Mouse (Mus musculus) adrenal gland, postnatal 14 days (tissue): Measurements from ENCODE around the gene Pfn1. TPM values are rescaled to one million over a fixed set of nuclear protein-coding genes. Genes with fewer than 3 reads are reported as not detected.

Source experiments
- DNase-seq: peaks from one replicate; pipeline ENCODE4 v3.0.0; 2021; ENCODE audit warnings: mixed read lengths
- total RNA-seq: library from RNA; stranded (reverse); gene quantifications from 2 replicates; pipeline ENCODE4 v1.2.3, GENCODE M21; 2021

The Pfn1 gene
- total RNA-seq, 1 experiment from 2014 or later = 807 TPM

DNA sequence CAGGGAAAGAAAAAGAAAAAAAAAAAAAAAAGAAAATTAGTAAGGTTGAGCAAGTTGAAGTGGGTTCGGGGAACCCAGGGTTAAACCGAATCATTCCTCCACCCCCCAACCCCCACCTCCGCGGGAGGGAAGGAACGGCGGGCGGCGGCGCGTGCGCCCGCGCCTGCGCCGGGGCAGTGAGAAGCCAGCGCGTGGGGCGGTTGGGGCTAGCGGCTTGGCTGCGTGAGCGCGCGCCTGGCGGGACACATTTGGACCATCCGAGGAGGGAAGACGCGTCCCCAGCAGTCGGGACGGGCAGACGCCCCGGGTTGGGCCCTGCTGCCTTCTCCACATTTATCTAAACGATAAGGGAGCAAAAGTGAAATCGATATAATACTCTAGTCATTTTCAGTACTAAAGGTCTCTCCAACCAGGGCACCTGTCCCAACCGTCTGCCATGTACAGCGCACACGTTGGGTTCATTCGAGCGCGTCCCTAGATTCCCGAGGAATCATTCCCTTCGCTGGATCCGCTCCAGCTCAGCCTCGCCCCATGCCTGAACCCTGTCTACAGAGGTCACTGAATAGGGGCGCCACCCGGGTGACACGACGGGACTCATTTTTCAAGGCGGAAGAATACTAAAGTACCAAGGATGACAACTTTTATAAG is 603 bp upstream of the Pfn1 start:
- peak; percentile 94 for DNase-seq

DNA sequence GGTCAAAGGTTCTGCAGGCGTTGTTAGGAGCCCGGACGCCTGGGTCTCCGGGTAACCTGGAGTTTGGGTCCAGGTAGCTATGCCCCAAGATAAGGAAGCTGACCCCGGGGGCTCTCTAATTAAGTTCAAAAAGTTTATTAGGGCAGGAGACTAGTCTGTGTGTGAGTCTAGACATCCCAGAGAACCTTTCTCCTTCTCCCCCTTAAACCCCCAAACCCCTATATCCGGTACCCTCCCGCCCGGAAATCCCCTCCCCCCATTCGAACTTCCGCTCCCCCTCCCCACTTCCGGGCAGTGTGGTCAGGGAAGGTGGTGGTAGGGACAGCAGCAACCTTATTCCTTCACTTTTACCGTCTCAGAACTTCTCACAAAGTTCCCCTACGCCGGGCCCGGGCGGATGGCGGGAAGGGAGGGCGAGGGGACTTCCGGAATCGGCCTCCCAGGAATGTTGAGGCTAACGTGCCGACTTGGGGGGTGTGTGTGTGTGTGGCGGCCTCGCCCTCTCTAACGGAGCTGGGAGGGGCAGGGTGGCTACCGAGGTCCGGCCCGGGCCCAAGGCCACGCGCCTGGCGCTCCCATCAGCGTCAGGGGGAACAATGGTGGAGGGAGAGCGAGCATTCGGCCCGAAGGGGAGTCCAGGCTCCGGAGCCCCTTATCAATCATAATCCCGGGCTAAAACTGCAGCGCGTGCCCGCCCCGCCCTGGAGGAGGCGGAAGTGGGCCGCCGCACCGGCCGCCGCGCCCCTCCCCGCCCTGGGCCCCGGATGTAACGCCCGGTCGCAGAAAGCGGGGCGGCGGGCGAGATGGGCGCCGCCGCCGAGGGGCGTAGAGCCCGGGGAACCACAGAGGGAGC is 873 bp downstream of the Pfn1 start:
- DNase-seq = peak; percentile 85

GRCm38 (mm10) chr11:70652884-70653344 is 1.5 kb downstream of the Pfn1 start:
- DNase-seq = no peak

- DNase-seq = peak; percentile 59
Observed at GRCm38 (mm10) chr11:70652029-70652883, 2.2 kb downstream of the Pfn1 start.

- peak; percentile 63 for DNase-seq
Observed at GRCm38 (mm10) chr11:70651391-70651790, 3.1 kb downstream of the Pfn1 start.

DNA sequence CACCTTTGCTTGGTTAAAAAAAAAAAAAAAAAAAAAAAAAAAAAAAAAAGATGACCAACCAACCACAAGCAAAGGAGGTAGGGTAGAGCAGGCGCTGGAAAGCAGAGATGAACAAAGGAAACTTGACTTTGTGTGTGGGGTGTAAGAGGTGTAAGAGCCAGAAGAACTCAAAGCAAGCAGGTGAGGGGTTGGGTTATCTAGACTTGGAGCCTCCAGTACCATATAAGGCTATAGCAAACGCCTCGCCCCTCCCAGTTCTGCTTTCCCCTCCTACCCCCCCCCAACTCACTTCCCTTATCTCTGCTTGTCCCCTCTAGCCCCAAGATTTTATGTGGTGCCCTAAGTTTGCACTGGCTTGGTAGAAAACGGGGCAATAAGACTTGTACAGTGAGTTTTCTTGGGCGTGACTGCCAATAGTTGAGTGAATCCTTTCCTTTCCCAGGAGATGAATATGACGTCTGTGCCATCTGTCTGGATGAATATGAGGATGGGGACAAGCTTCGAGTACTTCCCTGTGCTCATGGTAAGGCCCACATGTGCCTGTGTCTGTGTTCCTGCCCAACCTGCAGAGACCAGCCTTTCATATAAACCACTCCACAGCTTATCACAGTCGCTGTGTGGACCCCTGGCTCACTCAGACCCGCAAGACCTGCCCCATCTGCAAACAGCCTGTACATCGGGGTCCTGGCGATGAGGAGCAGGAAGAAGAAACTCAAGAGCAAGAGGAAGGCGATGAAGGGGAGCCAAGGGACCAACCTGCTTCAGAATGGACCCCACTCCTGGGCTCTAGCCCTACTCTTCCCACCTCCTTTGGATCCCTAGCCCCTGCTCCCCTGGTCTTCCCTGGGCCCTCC is 3.9 kb downstream of the Pfn1 start:
- DNase-seq = peak; percentile 26

DNA sequence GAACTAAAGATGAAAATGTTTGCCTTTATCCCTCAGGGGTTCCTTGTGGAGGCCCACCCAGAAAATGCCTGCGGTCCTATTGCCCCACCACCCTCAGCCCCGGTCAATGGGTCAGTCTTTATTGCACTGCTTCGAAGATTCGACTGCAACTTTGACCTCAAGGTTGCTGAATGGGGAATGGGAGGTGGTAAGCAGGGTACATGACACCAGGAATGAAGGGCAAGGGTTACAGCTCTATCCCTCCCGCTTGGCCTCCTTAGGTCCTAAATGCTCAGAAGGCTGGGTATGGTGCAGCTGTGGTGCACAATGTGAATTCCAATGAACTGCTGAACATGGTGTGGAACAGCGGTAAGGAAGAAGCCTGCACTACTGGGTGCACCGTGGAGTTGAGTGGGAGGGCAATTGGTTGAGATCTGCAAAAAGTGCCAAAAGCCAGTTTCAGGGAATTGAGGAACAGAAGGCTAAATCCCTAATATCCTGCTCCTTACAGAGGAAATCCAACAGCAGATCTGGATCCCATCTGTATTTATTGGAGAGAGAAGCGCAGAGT is 5.2 kb downstream of the Pfn1 start:
- DNase-seq = no peak

DNA sequence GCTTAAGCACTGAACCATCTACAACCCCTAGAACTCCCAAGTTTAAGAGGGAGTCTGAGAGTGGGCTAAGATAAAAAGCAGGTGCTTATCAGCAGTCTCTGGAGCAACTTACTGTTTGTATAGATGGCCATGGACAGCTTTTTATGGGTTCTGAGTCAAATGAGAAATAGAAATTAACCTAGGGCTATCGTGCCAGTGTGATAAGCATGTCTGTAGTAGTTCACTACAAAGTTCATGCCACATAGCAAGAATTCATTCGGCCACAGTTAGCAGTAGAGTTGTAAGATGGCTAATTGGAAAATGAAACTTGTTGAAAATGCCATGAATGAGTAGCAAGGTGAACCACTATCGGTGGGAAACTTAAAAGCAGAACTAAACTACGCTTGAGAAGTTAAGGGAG is 5.9 kb downstream of the Pfn1 start:
- DNase-seq = no peak

DNA sequence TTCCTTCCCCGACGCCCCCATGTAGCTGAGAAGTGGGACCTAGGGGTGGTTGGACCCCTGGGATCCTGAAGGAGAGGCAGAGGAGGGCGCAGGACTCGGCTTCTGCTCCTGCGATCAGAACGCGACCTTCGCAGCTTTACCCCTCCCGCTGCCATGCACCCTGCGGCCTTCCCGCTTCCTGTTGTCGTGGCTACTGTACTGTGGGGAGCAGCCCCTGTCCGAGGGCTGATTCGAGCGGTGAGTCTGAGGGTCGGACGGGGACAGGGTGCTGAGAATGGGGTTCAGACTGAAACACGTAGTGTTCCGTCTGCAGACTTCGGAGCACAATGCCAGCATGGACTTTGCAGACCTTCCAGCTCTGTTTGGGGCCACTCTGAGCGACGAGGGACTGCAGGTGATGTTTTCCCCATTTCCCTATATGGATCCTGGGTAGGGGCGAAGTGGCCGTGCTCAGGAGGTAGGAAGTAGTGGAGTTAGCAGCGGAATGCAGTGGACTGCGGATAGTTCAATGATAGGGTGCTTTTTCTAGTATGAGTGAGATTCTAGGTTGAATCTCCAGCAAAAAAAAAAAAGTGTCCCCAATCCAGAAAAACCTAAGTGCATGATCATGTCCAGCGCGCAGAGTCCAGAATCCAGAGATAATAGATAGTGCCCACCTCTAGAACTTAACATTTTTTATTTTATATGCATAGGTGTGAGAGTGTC is 6.6 kb downstream of the Pfn1 start:
- DNase-seq = peak; percentile 64

GRCm38 (mm10) chr11:70646691-70647650 is 7.5 kb downstream of the Pfn1 start, which contains the start of the genes Rnf167 and Slc25a11:
TSS of gene Rnf167 (plus strand) at chr11:70647235.
TSS of gene Slc25a11 (minus strand) at chr11:70647479.
- peak; percentile 98 for DNase-seq

DNA sequence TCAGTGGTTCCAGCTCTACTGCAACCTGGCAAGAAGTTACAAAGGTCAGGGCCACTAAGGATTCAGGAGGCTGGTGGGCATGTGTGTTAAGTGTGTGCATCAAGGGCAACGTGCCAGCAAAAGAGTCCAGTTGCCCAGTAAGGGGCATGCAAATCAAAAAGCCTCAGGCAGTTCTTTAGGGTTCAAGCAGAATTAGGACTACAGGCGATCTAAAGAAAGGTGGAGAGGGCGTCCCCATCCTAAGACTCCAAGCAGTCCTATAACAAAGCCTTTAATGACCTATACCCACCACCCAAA is 8.2 kb downstream of the Pfn1 start:
- DNase-seq = no peak

DNA sequence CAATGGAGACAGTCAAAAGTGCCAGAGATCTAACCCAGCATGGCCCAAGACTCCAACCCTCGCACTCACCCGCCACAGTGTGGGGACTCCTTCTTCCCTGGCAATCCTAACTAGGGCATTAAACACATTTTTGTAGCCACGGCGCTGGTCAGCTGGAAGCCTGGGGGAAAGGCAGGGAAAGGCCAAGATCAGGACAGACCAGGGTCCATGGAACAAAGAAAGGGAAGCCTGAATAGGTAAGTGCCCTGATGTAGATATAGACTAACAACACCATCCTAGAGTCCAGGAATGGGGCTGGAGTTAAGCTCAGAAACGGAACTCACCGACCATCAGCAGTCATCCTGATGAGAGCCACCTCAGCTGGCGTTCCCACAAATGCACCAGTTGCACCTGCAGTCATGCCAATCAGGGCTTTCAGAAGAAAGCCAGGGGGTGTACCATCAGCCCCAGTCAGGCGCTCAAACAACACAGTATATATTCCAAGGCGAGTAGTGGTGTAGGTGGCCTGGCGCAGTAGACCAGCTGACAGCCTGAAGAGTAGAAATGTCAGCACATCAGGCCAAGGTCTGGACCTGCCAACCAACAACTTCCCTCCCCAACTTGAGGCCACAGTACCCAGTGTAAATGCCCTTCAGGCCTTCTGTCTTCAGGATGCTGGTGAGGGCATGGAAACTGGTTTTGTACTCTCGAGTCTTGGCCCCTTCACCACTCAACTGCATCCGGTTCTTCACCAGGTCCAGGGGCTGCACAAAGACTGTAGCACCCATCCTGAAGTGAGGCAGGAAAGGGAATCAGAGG is 8.8 kb downstream of the Pfn1 start:
- no peak for DNase-seq

DNA sequence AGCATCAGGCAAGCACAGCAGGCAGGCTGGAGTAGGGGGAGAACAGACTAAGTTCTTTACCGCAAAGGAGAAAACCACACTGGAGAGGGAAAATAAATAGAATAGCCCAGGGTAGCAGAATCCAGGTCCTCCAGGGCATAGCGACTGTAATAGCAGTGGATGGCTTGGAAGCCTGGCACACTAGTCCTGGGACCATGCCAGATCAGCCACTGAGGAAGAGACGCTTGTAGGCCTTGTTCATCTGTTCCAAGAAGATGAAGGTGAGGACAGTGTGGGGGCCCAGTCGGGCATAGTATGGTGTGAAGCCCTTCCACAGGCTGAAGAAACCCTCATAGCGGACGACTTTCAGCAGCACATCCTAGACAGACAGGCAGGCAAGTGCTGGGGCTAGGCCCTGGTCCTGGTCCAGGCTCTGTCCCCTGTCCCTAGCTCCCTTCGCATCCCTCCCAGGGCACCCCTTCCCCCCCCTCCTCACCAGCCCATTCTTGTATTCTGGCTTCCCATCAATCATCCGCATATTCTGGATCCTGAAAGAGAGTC is 9.8 kb downstream of the Pfn1 start:
- DNase-seq = no peak

- no peak for DNase-seq
Observed at GRCm38 (mm10) chr11:70643051-70643450, 11.4 kb downstream of the Pfn1 start.

- DNase-seq = no peak
Observed at GRCm38 (mm10) chr11:70641241-70641640, 13.2 kb downstream of the Pfn1 start.

- DNase-seq = no peak
Observed at GRCm38 (mm10) chr11:70639976-70640375, 14.5 kb downstream of the Pfn1 start.

DNA sequence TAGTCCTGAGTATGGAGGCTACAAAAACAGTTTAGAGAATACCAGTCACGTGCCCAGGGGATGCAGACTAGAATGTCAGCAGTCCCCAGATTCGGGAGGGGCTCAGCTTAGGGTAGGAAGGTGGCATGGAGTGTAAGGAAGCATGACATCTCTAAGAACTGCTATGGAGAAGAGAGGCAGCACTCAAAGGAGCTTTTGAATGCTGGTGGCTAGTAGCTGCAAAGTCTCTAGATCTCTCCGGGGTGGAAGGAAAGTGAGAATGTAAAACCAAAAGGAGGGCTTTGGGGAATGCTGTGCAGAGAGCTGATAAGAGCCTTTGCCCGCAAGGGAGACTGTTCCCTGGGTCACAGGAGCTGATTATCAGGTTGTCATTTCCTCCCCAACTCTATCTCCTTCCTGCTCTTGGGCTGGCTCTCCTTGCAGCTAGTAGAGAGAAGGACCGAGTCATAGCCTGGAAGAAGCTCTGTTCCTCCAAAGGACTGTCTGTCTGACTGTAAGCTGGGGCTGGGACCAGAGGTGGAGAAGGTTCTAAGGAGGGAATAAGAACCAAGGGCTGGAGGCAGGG is 15.6 kb downstream of the Pfn1 start, which contains the start of gene Gp1ba:
Gene Gp1ba, plus strand, starts transcription at position 409 of the 565 bp plus-strand sequence.
- DNase-seq = no peak

DNA sequence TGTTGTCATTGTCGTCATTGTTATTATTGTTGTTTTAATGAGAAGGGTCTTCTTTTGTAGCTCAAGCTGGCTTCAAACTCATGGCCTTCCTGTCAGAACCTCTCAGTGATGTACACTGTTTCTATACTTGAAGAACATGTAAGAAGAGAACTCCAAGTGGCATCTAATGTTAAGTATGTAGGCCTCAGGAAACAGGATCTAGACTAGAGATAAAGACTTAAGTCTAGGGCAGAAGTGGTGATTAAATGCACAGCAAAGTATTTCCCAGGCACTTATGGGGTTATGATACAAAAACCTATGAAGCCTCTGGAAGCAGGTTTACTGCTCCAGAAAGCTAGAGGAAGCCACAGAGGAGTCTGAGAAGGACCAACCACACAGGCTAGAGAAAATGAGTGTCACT is 16.2 kb downstream of the Pfn1 start:
- DNase-seq = no peak
